Mouse (Mus musculus) testis, adult 2 months (tissue): Measurements from ENCODE around the gene Chchd6. TPM values are rescaled to one million over a fixed set of nuclear protein-coding genes. Genes with fewer than 3 reads are reported as not detected.

Experiments used
- H3K27ac ChIP-seq: fragments of 200-500 bp; 2 replicates; pipeline ENCODE4 v1.5.1; 2012; ENCODE audit warnings: low read depth, low read length; ENCODE audit not compliant: control insufficient read depth, insufficient read depth
- H3K27me3 ChIP-seq: fragments of 200-500 bp; 2 replicates; pipeline ENCODE4 v1.6.1; 2012; ENCODE audit warnings: mild to moderate bottlenecking, low read length, moderate library complexity; ENCODE audit not compliant: control insufficient read depth, insufficient read depth
- H3K36me3 ChIP-seq: fragments of 200-500 bp; 2 replicates; pipeline ENCODE4 v1.6.1; 2012; ENCODE audit warnings: mild to moderate bottlenecking, low read length; ENCODE audit not compliant: control insufficient read depth, insufficient read depth
- H3K4me1 ChIP-seq: fragments of 200-500 bp; 2 replicates; pipeline ENCODE4 v1.6.1; 2012; ENCODE audit warnings: low read length; ENCODE audit not compliant: control insufficient read depth, insufficient read depth
- H3K4me3 ChIP-seq: fragments of 200-500 bp; 2 replicates; pipeline ENCODE4 v1.5.1; 2012; ENCODE audit warnings: low read depth, mild to moderate bottlenecking, low read length, moderate library complexity, mixed read lengths; ENCODE audit not compliant: control insufficient read depth
- CTCF ChIP-seq: fragments of 200-500 bp; IDR thresholded peaks from 2 replicates; pipeline ENCODE4 v1.5.1; 2012; ENCODE audit warnings: low read depth, mild to moderate bottlenecking, inconsistent platforms, low read length, moderate library complexity; ENCODE audit not compliant: control insufficient read depth, insufficient read depth, insufficient replicate concordance
- POLR2A ChIP-seq: fragments of 200-500 bp; IDR thresholded peaks from 2 replicates; pipeline ENCODE4 v1.6.1; 2012; ENCODE audit warnings: low read depth, mild to moderate bottlenecking, inconsistent platforms, low read length, moderate library complexity; ENCODE audit not compliant: control insufficient read depth
- polyA plus RNA-seq: library from polyadenylated mRNA; depleted of rRNA; stranded (reverse); fragments of >200 nt; gene quantifications from 2 replicates; pipeline ENCODE4 v1.2.3, GENCODE M21; 2012

Chchd6 gene
- polyA plus RNA-seq, 1 experiment = 783 TPM

DNA sequence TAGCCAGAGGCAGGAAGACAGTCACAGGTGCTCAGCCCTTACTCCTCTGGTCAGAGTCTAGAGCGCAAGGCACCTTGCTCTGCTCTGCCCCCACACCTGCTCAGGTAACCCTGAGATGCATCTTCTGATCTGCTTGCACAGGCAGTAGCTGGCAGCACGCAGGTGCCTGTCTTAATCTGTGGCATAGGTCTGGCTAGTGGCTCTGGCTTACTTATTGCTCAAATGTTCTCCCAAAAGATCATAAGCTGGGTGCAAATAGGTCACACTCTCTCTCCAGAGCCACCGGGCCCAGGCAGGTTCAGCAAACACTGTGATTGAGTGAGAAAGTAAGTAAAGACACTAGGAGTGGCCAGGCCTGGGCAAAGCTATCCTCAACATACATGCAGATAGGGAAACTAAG, 236.3 kb downstream of the Chchd6 start:
- no peak for TF ChIP-seq POLR2A
- no peak for TF ChIP-seq CTCF
- no peaks in the 10 kb centered on the region for H3K36me3 ChIP-seq
- no peak overlapping the region for H3K4me3 ChIP-seq

DNA sequence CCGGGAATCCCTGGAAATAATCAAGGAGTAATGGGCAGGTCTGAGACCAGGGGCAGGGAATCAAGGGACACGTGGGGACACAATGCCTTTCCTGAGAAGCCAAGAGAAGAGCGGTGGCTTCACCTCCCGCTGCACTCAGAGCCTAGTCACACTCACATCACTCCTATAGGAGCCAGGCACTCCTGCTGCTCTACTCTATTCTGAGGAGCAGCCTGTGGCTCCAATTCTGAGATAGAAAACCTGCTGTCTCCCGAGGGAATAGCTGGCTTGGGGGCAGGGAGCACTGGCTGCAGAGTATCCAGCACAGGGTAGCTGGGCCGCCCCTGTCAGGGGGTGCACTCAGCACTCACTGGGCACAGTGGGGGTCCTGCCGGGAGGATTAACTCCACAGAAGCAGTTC, 239.8 kb downstream of the Chchd6 start:
- no peak overlapping the region for H3K4me3 ChIP-seq
- no peaks in the 10 kb centered on the region for H3K36me3 ChIP-seq
- H3K4me1 ChIP-seq = peaks cover 13% of the 10 kb centered on the region
- H3K27ac ChIP-seq = no peak overlapping the region
- H3K27me3 ChIP-seq = no peaks in the 10 kb centered on the region
- no peak for TF ChIP-seq POLR2A
- TF ChIP-seq CTCF = no peak

More for the DNA sequence above, 236.3 kb downstream of the Chchd6 start:
- Histone ChIP-seq H3K27me3 (no peaks in the 10 kb centered on the region), H3K4me1 (peaks cover 27% of the 10 kb centered on the region), H3K27ac (no peak overlapping the region)

DNA sequence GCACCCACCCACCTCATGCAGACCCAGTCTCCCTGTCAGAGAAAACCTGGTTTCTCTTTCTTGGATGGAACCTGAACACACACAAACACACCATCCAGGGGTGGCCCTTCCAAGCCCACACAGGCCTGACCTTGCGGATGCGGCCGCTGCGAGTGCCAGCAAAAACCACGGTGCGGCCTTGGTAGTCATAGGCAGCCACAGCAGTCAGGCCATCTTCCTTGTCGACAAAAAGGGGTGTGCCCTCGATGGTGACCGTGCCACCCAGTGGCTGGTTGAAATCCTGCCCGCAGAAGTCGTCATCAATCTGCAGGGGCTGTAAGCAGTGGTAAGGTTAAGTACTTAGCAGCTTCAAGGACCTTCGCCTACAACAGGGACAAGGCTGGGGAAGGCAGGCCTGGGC, 240.7 kb downstream of the Chchd6 start:
- TF ChIP-seq CTCF = no peak
- H3K4me3 ChIP-seq = no peak overlapping the region
- no peak overlapping the region for H3K27ac ChIP-seq
- peaks cover 12% of the 10 kb centered on the region for H3K4me1 ChIP-seq
- H3K36me3 ChIP-seq = no peaks in the 10 kb centered on the region
- H3K27me3 ChIP-seq = no peaks in the 10 kb centered on the region

DNA sequence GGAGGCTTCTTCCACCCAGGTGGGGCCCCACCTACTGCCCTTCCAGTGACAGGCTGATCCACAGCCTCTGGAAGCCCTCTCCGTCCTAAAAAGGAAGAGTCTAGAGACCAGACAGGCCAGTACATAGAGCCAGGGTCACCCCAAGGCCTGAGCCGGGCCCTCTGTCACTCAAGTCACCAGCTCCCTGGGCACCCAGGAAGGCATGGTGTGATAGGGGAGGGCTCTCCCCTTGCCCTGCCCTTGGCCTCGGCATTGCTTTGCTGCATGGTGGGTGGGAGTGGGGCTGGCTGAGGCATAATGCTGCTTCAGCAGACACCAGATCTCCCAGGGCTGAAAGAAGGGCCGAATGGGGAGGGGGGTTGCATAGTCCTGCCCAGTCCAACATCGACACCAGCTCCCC, 241.4 kb downstream of the Chchd6 start:
- TF ChIP-seq CTCF (no peak), POLR2A (no peak)

DNA sequence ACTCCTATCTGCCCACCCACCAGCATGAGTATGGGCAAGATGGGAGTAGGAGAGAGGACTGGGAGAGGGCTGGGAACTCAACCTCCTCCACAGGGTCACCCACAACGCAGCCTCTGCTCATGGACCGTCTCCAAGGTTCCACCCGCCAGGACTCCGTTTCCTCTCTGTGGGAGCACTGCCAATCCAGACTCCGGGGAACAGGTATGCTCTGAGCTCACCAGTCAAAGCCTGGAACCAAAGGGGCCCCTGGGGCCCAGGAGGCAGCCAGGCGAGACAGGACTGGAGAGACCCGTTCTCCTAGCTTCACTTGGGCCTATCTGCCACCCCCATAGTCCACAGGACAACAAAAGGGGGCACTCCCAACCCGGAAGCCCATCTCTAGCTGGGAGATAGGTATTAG, 242.4 kb downstream of the Chchd6 start:
- Histone ChIP-seq H3K27ac (no peak overlapping the region), H3K4me3 (no peak overlapping the region), H3K36me3 (no peaks in the 10 kb centered on the region), H3K4me1 (peaks cover 8% of the 10 kb centered on the region; the same call in 1 of the 2 replicates), H3K27me3 (no peaks in the 10 kb centered on the region)
- TF ChIP-seq CTCF (no peak), POLR2A (no peak)

More for the DNA sequence above, 241.4 kb downstream of the Chchd6 start:
- H3K27ac ChIP-seq = no peak overlapping the region
- H3K4me1 ChIP-seq = peaks cover 12% of the 10 kb centered on the region
- no peaks in the 10 kb centered on the region for H3K27me3 ChIP-seq
- H3K36me3 ChIP-seq = no peaks in the 10 kb centered on the region
- no peak overlapping the region for H3K4me3 ChIP-seq

DNA sequence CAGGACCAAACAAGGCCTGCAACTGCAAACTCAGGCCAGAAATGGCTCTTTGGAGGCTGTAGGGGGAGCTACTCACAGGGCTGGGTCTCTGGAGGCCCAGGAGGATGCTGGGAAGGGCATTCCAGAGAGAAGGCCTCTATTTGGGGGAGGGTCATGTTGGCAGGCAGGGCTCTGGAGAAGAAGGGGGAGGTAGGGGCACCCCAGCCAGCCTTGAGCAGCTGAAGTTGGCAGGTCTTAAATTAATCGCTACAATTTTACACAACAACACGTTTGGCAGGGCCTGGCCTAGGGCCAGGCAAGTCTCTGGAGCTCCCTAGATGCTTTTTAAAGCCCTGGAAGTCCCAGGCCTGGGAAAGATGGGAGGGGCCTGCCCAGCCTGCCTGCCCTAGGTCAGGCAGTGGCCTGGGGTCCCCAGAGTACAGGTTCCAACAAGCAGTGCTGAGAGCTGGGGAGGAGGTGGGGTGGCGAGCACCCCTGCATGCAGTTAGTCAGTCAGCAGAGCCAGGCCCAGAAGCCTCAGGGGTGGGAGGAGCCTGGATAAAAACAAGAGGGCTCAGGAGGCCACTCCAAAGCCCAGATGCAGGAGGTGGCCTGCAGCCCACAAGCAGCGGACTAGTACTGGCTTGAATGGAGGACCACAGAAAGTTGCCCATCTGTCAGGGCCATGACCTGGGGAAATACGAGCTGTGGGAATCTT, 243.9 kb downstream of the Chchd6 start:
- Histone ChIP-seq H3K4me3 (no peak overlapping the region), H3K27me3 (no peaks in the 10 kb centered on the region), H3K36me3 (no peaks in the 10 kb centered on the region), H3K27ac (no peak overlapping the region), H3K4me1 (peaks cover 8% of the 10 kb centered on the region; the same call in 1 of the 2 replicates)
- TF ChIP-seq POLR2A (no peak), CTCF (no peak)

DNA sequence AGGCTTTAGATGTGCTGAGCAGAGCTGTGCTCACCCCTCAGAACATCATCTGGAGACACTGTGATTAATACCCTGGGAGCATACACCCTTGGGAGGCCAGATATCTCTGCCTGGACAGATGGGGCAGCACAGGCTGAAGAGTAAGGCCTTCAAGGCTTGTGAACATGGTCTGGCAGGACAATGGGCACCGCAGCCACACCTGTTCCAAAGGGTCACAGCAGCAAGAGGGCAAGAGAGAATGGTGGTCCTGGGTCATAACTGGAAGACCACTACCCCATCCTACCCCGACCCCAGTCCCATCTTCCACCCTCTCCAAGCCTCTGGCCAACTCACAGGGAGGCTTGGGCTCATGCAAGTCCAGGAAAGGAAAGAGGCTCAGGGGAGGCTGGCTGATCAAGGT, 244.9 kb downstream of the Chchd6 start:
- Histone ChIP-seq H3K27ac (peak overlapping the region; percentile 10; the same call in 1 of the 2 replicates), H3K36me3 (no peaks in the 10 kb centered on the region), H3K27me3 (no peaks in the 10 kb centered on the region), H3K4me1 (peaks cover 10% of the 10 kb centered on the region; the same call in 1 of the 2 replicates), H3K4me3 (no peak overlapping the region)
- TF ChIP-seq CTCF (no peak), POLR2A (no peak)

DNA sequence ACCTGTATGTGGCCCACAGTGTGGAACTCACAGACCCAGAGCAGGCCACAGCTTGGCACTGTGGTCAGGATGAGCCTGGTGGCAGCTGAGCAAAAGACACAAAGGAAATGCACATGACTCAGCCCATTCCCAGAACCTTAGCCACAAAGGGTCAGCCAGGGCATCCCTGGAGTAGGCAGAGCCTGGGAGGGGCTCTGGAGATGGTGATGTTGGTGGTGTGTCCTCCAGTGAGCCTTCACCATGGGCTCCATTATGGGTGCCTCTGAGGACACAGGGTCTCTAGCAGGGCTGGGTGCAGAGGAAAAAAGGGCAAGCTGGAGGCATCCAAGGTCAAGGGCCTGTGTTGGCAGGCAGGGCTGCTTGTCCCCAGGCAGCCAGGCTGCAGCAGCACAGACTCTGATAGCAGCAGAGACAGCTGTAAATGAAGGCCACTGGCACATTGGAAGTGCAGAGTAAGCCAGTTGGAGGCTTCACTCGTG, 245.4 kb downstream of the Chchd6 start:
- H3K4me3 ChIP-seq = no peak overlapping the region
- no peak for TF ChIP-seq CTCF
- no peak for TF ChIP-seq POLR2A
- no peaks in the 10 kb centered on the region for H3K36me3 ChIP-seq
- peaks cover 10% of the 10 kb centered on the region; the same call in 1 of the 2 replicates for H3K4me1 ChIP-seq
- H3K27ac ChIP-seq = peak overlapping the region; percentile 12
- no peaks in the 10 kb centered on the region for H3K27me3 ChIP-seq
